ENCODE assay signal across 1 mouse cellular context in genomic region chr14:87301564-87301963, GRCm38 (mm10).
TF ChIP-seq lines count a peak whose summit lies in the region.

No protein-coding gene starts in this region.

TF ChIP-seq in CH12.LX, 34 proteins besides CTCF, POLR2A, EP300 and RAD21 (continued from another document):
- no peak for TF ChIP-seq BHLHE40 (IDR thresholded peaks at IDR 0.05; ENCODE audit: low read depth, low read length)
